Mouse (Mus musculus) MEL (cell line): ENCODE results near the gene Adgrg2. TPM values are rescaled to one million over a fixed set of nuclear protein-coding genes. Genes with fewer than 3 reads are reported as not detected.
A peak's percentile ranks its signal among the peaks of the same experiment; 100 is the strongest.

Source experiments
- DNase-seq: peaks from one replicate; pipeline ENCODE4 v3.0.0; 2011; ENCODE audit warnings: low read depth, low spot score
- H3K27ac ChIP-seq: 2 replicates; pipeline ENCODE4 v1.5.1; 2012; ENCODE audit warnings: low read depth, mild to moderate bottlenecking, control low read depth, low read length, moderate library complexity; ENCODE audit not compliant: control insufficient read depth
- H3K27me3 ChIP-seq, 2 experiments: fragments of 150-350 bp in 1 of 2; sonication (generic) in 1 of 2; 2 replicates each; pipeline ENCODE4 v1.6.1; 2012; ENCODE audit warnings: low read length in 2 of 2, mild to moderate bottlenecking in 2 of 2, improper control_type of control experiment in 1 of 2, moderate library complexity in 1 of 2; ENCODE audit not compliant: insufficient read depth in 2 of 2, control insufficient read depth in 1 of 2
- H3K36me3 ChIP-seq, 2 experiments: 2 replicates each; pipeline ENCODE4 v1.6.1; 2012 to 2014; ENCODE audit warnings: low read length in 2 of 2, improper control_type of control experiment in 1 of 2, inconsistent platforms in 1 of 2, mild to moderate bottlenecking in 1 of 2; ENCODE audit not compliant: insufficient read depth in 2 of 2, control insufficient read depth in 1 of 2
- H3K4me1 ChIP-seq, 2 experiments: fragments of 150-350 bp in 1 of 2; sonication (generic) in 1 of 2; 2 replicates each; pipeline ENCODE4 v1.6.1; 2012; ENCODE audit warnings: low read length in 2 of 2, improper control_type of control experiment in 1 of 2, mild to moderate bottlenecking in 1 of 2; ENCODE audit not compliant: insufficient read depth in 2 of 2, control insufficient read depth in 1 of 2
- H3K4me3 ChIP-seq, 2 experiments: fragments of 150-350 bp in 1 of 2; sonication (generic) in 1 of 2; 2 replicates each; pipeline ENCODE4 v1.5.1; 2012; ENCODE audit warnings: low read depth in 2 of 2, low read length in 2 of 2, mild to moderate bottlenecking in 2 of 2, moderate library complexity in 2 of 2, control low read depth in 1 of 2, improper control_type of control experiment in 1 of 2; ENCODE audit not compliant: control insufficient read depth in 1 of 2, insufficient read depth in 1 of 2
- H3K79me2 ChIP-seq: 2 replicates; pipeline ENCODE4 v1.6.1; 2012; ENCODE audit warnings: mild to moderate bottlenecking, low read length, moderate library complexity; ENCODE audit not compliant: control insufficient read depth, poor library complexity, insufficient read depth
- H3K9ac ChIP-seq: 2 replicates; pipeline ENCODE4 v1.6.1; 2012; ENCODE audit warnings: low read depth, mild to moderate bottlenecking, control low read depth, low read length, moderate library complexity; ENCODE audit not compliant: control insufficient read depth, poor library complexity, severe bottlenecking
- H3K9me3 ChIP-seq: fragments of 150-350 bp; sonication (generic); replicated peaks from 2 replicates; pipeline ENCODE4 v1.6.1; 2012; ENCODE audit warnings: mild to moderate bottlenecking, low read length, improper control_type of control experiment, moderate library complexity; ENCODE audit not compliant: insufficient read depth
- BHLHE40 ChIP-seq: IDR thresholded peaks from 2 replicates; pipeline ENCODE4 v1.6.1; 2012; ENCODE audit warnings: low read depth, mild to moderate bottlenecking, inconsistent platforms, low read length, improper control_type of control experiment, borderline replicate concordance
- CHD2 ChIP-seq: IDR thresholded peaks from 2 replicates; pipeline ENCODE4 v1.6.1; 2011; ENCODE audit warnings: low read length, improper control_type of control experiment
- CTCF ChIP-seq, 3 experiments: IDR thresholded peaks in 2 of 3; conservative IDR thresholded peaks in 1 of 3; 2 replicates each; pipeline ENCODE4 v1.5.1; 2011 to 2012; ENCODE audit warnings: low read length in 3 of 3, low read depth in 2 of 3, mild to moderate bottlenecking in 2 of 3, improper control_type of control experiment in 1 of 3, inconsistent platforms in 1 of 3, mixed read lengths in 1 of 3, moderate library complexity in 1 of 3; ENCODE audit not compliant: control insufficient read depth in 1 of 3, insufficient read depth in 1 of 3, poor library complexity in 1 of 3, severe bottlenecking in 1 of 3
- ELF1 ChIP-seq: IDR thresholded peaks from 2 replicates; pipeline ENCODE4 v1.6.1; 2014; ENCODE audit warnings: low read depth, mild to moderate bottlenecking, inconsistent platforms, low read length, improper control_type of control experiment, moderate library complexity
- EP300 ChIP-seq, 2 experiments: IDR thresholded peaks; 2 replicates each; pipeline ENCODE4 v1.6.1; 2011; ENCODE audit warnings: improper control_type of control experiment in 2 of 2, low read length in 2 of 2, low read depth in 1 of 2, mild to moderate bottlenecking in 1 of 2
- ETS1 ChIP-seq: IDR thresholded peaks from 2 replicates; pipeline ENCODE4 v1.6.1; 2012; ENCODE audit warnings: low read depth, mild to moderate bottlenecking, inconsistent platforms, low read length, improper control_type of control experiment, moderate library complexity
- GABPA ChIP-seq: IDR thresholded peaks from 2 replicates; pipeline ENCODE4 v1.6.1; 2012; ENCODE audit warnings: low read depth, mild to moderate bottlenecking, inconsistent platforms, low read length, improper control_type of control experiment, moderate library complexity
- GATA1 ChIP-seq: IDR thresholded peaks from 2 replicates; pipeline ENCODE4 v1.6.1; 2011; ENCODE audit warnings: low read depth, low read length, improper control_type of control experiment
- JUND ChIP-seq: IDR thresholded peaks from 2 replicates; pipeline ENCODE4 v1.6.1; 2011; ENCODE audit warnings: low read depth, mild to moderate bottlenecking, improper control_type of control experiment, low read length
- MEF2A ChIP-seq: IDR thresholded peaks from 2 replicates; pipeline ENCODE4 v1.6.1; 2014; ENCODE audit warnings: low read depth, mild to moderate bottlenecking, inconsistent platforms, low read length, improper control_type of control experiment; ENCODE audit not compliant: poor library complexity, insufficient replicate concordance, severe bottlenecking; ENCODE audit errors: extremely low read depth
- MXI1 ChIP-seq: IDR thresholded peaks from 2 replicates; pipeline ENCODE4 v1.6.1; 2011; ENCODE audit warnings: mild to moderate bottlenecking, low read depth, low read length, improper control_type of control experiment
- NELFE ChIP-seq: IDR thresholded peaks from 2 replicates; pipeline ENCODE4 v1.6.1; 2011; ENCODE audit warnings: low read depth, low read length, improper control_type of control experiment
- NRF1 ChIP-seq: IDR thresholded peaks from 2 replicates; pipeline ENCODE4 v1.6.1; 2014; ENCODE audit warnings: low read depth, mild to moderate bottlenecking, inconsistent platforms, low read length, improper control_type of control experiment, moderate library complexity; ENCODE audit not compliant: poor library complexity, insufficient read depth, severe bottlenecking
- RAD21 ChIP-seq: IDR thresholded peaks from 2 replicates; pipeline ENCODE4 v1.6.1; 2011; ENCODE audit warnings: mild to moderate bottlenecking, low read depth, low read length, improper control_type of control experiment
- RCOR1 ChIP-seq: IDR thresholded peaks from 2 replicates; pipeline ENCODE4 v1.6.1; 2012; ENCODE audit warnings: low read depth, mild to moderate bottlenecking, inconsistent platforms, low read length, improper control_type of control experiment
- SMC3 ChIP-seq: IDR thresholded peaks from 2 replicates; pipeline ENCODE4 v1.6.1; 2011; ENCODE audit warnings: low read depth, low read length, improper control_type of control experiment
- TAL1 ChIP-seq: IDR thresholded peaks from 2 replicates; pipeline ENCODE4 v1.6.1; 2012; ENCODE audit warnings: mild to moderate bottlenecking, inconsistent platforms, low read length, moderate library complexity, mixed read lengths
- TBP ChIP-seq: IDR thresholded peaks from 2 replicates; pipeline ENCODE4 v1.8.0; 2011; ENCODE audit warnings: low read depth, low read length, improper control_type of control experiment
- TCF12 ChIP-seq: IDR thresholded peaks from 2 replicates; pipeline ENCODE4 v1.6.1; 2014; ENCODE audit warnings: low read depth, mild to moderate bottlenecking, inconsistent platforms, low read length, improper control_type of control experiment, moderate library complexity
- USF1 ChIP-seq: IDR thresholded peaks from 2 replicates; pipeline ENCODE4 v1.6.1; 2014; ENCODE audit warnings: low read depth, mild to moderate bottlenecking, inconsistent platforms, low read length, improper control_type of control experiment, moderate library complexity
- USF2 ChIP-seq, 2 experiments: IDR thresholded peaks; 2 replicates each; pipeline ENCODE4 v1.6.1; 2011 to 2012; ENCODE audit warnings: improper control_type of control experiment in 2 of 2, low read length in 2 of 2, borderline replicate concordance in 1 of 2, inconsistent platforms in 1 of 2, low read depth in 1 of 2, mild to moderate bottlenecking in 1 of 2; ENCODE audit not compliant: insufficient read depth in 1 of 2
- ZKSCAN1 ChIP-seq: IDR thresholded peaks from 2 replicates; pipeline ENCODE4 v1.6.1; 2012; ENCODE audit warnings: low read depth, mild to moderate bottlenecking, inconsistent platforms, low read length, improper control_type of control experiment, moderate library complexity
- ZMIZ1 ChIP-seq: IDR thresholded peaks from 2 replicates; pipeline ENCODE4 v1.6.1; 2012; ENCODE audit warnings: low read depth, mild to moderate bottlenecking, inconsistent platforms, low read length, improper control_type of control experiment, moderate library complexity
- polyA plus RNA-seq, 2 experiments: library from polyadenylated mRNA; stranded (reverse) in 1 of 2; unstranded in 1 of 2; fragments of >175 nt in 1 of 2; fragments of >200 nt in 1 of 2; gene quantifications; 2 replicates each; pipeline versions ENCODE4 v1.2.1 to v1.2.4; 2012; ENCODE audit warnings: low replicate concordance in 2 of 2, low read depth in 1 of 2; ENCODE audit not compliant: insufficient read length in 2 of 2, insufficient read depth in 1 of 2, missing spikeins in 1 of 2
- total RNA-seq: library from RNA; depleted of rRNA; stranded (reverse); fragments of 300-350 nt; gene quantifications from 2 replicates; pipeline ENCODE4 v1.2.3, GENCODE M21; 2012

Adgrg2 gene
- total and polyA plus RNA-seq, 3 experiments = not detected

- no peak overlapping the region for H3K27ac ChIP-seq
- DNase-seq = no peak
- H3K36me3 ChIP-seq = no peaks in the 10 kb centered on the region
- H3K79me2 ChIP-seq = no peaks in the 10 kb centered on the region
- no peaks in the 10 kb centered on the region for H3K4me1 ChIP-seq
- H3K4me3 ChIP-seq = no peak overlapping the region
- H3K27me3 ChIP-seq = peaks cover 1 to 9% of the 10 kb centered on the region in 2 experiments
- TF ChIP-seq RAD21 = no peak
- no peak for TF ChIP-seq JUND
- no peaks in the 10 kb centered on the region for H3K9me3 ChIP-seq
- no peak overlapping the region for H3K9ac ChIP-seq
Observed at GRCm38 (mm10) chrX:160471257-160471786, 80.8 kb downstream of the Adgrg2 start.

- H3K9ac ChIP-seq = no peak overlapping the region
- peaks cover 0 to 19% of the 10 kb centered on the region in 2 experiments; a peak in 2 of 4 replicates for H3K36me3 ChIP-seq
- H3K27ac ChIP-seq = no peak overlapping the region
- no peak overlapping the region for H3K4me3 ChIP-seq
- peak; percentile 24 for DNase-seq
- H3K4me1 ChIP-seq = peaks cover 10 to 12% of the 10 kb centered on the region in 2 experiments
- H3K27me3 ChIP-seq = no peaks in the 10 kb centered on the region; a peak in 2 of 4 replicates
- TF ChIP-seq EP300 (IDR thresholded peaks at IDR 0.05; ENCODE audit: low read depth in 1 of 2, low read length in 2 of 2) (peak; percentile 17 to 60; a peak in 2 of 4 replicates), BHLHE40 (no peak), JUND (no peak), TCF12 (peak; percentile 58; the same call in 1 of the 2 replicates), CHD2 (no peak), USF2 (IDR thresholded peaks at IDR 0.05; ENCODE audit: borderline replicate concordance in 1 of 2, insufficient read depth in 1 of 2, low read depth in 1 of 2, low read length in 2 of 2) (no peak), ELF1 (no peak), GATA1 (peak; percentile 38; the same call in 1 of the 2 replicates), RCOR1 (0 out of 2 replicates have a peak, but pooled peaks have one; percentile 40), SMC3 (no peak), USF1 (no peak), NELFE (no peak), ZKSCAN1 (no peak), TBP (no peak), ZMIZ1 (no peak), CTCF (IDR thresholded peaks at IDR 0.05 in 2 of 3, conservative IDR thresholded peaks at IDR 0.05 in 1 of 3; ENCODE audit: control insufficient read depth in 1 of 3, insufficient read depth in 1 of 3, low read depth in 2 of 3, low read length in 3 of 3, poor library complexity in 1 of 3, severe bottlenecking in 1 of 3) (no peak), ETS1 (0 out of 2 replicates have a peak, but pooled peaks have one; percentile 30), RAD21 (no peak), MXI1 (no peak), MEF2A (no peak), NRF1 (no peak), GABPA (no peak), TAL1 (no peak)
- no peaks in the 10 kb centered on the region for H3K79me2 ChIP-seq
- H3K9me3 ChIP-seq = no peaks in the 10 kb centered on the region
Observed at GRCm38 (mm10) chrX:160489784-160490183, 99.3 kb downstream of the Adgrg2 start.
